Mouse (Mus musculus) MEL (cell line): ENCODE results near the gene Sec16a. TPM values are rescaled to one million over a fixed set of nuclear protein-coding genes. Genes with fewer than 3 reads are reported as not detected.
A peak's percentile ranks its signal among the peaks of the same experiment; 100 is the strongest.

Experiments used
- DNase-seq: peaks from one replicate; pipeline ENCODE4 v3.0.0; 2011; ENCODE audit warnings: low read depth, low spot score
- H3K27ac ChIP-seq: 2 replicates; pipeline ENCODE4 v1.5.1; 2012; ENCODE audit warnings: low read depth, mild to moderate bottlenecking, control low read depth, low read length, moderate library complexity; ENCODE audit not compliant: control insufficient read depth
- H3K27me3 ChIP-seq, 2 experiments: fragments of 150-350 bp in 1 of 2; sonication (generic) in 1 of 2; 2 replicates each; pipeline ENCODE4 v1.6.1; 2012; ENCODE audit warnings: low read length in 2 of 2, mild to moderate bottlenecking in 2 of 2, improper control_type of control experiment in 1 of 2, moderate library complexity in 1 of 2; ENCODE audit not compliant: insufficient read depth in 2 of 2, control insufficient read depth in 1 of 2
- H3K36me3 ChIP-seq, 2 experiments: 2 replicates each; pipeline ENCODE4 v1.6.1; 2012 to 2014; ENCODE audit warnings: low read length in 2 of 2, improper control_type of control experiment in 1 of 2, inconsistent platforms in 1 of 2, mild to moderate bottlenecking in 1 of 2; ENCODE audit not compliant: insufficient read depth in 2 of 2, control insufficient read depth in 1 of 2
- H3K4me1 ChIP-seq, 2 experiments: fragments of 150-350 bp in 1 of 2; sonication (generic) in 1 of 2; 2 replicates each; pipeline ENCODE4 v1.6.1; 2012; ENCODE audit warnings: low read length in 2 of 2, improper control_type of control experiment in 1 of 2, mild to moderate bottlenecking in 1 of 2; ENCODE audit not compliant: insufficient read depth in 2 of 2, control insufficient read depth in 1 of 2
- H3K4me3 ChIP-seq, 2 experiments: fragments of 150-350 bp in 1 of 2; sonication (generic) in 1 of 2; 2 replicates each; pipeline ENCODE4 v1.5.1; 2012; ENCODE audit warnings: low read depth in 2 of 2, low read length in 2 of 2, mild to moderate bottlenecking in 2 of 2, moderate library complexity in 2 of 2, control low read depth in 1 of 2, improper control_type of control experiment in 1 of 2; ENCODE audit not compliant: control insufficient read depth in 1 of 2, insufficient read depth in 1 of 2
- H3K79me2 ChIP-seq: 2 replicates; pipeline ENCODE4 v1.6.1; 2012; ENCODE audit warnings: mild to moderate bottlenecking, low read length, moderate library complexity; ENCODE audit not compliant: control insufficient read depth, poor library complexity, insufficient read depth
- H3K9ac ChIP-seq: 2 replicates; pipeline ENCODE4 v1.6.1; 2012; ENCODE audit warnings: low read depth, mild to moderate bottlenecking, control low read depth, low read length, moderate library complexity; ENCODE audit not compliant: control insufficient read depth, poor library complexity, severe bottlenecking
- H3K9me3 ChIP-seq: fragments of 150-350 bp; sonication (generic); replicated peaks from 2 replicates; pipeline ENCODE4 v1.6.1; 2012; ENCODE audit warnings: mild to moderate bottlenecking, low read length, improper control_type of control experiment, moderate library complexity; ENCODE audit not compliant: insufficient read depth
- BHLHE40 ChIP-seq: IDR thresholded peaks from 2 replicates; pipeline ENCODE4 v1.6.1; 2012; ENCODE audit warnings: low read depth, mild to moderate bottlenecking, inconsistent platforms, low read length, improper control_type of control experiment, borderline replicate concordance
- CHD1 ChIP-seq: IDR thresholded peaks from 2 replicates; pipeline ENCODE4 v1.6.1; 2012; ENCODE audit warnings: low read depth, mild to moderate bottlenecking, inconsistent platforms, low read length, improper control_type of control experiment
- CHD2 ChIP-seq: IDR thresholded peaks from 2 replicates; pipeline ENCODE4 v1.6.1; 2011; ENCODE audit warnings: low read length, improper control_type of control experiment
- CTCF ChIP-seq, 3 experiments: IDR thresholded peaks in 2 of 3; conservative IDR thresholded peaks in 1 of 3; 2 replicates each; pipeline ENCODE4 v1.5.1; 2011 to 2012; ENCODE audit warnings: low read length in 3 of 3, low read depth in 2 of 3, mild to moderate bottlenecking in 2 of 3, improper control_type of control experiment in 1 of 3, inconsistent platforms in 1 of 3, mixed read lengths in 1 of 3, moderate library complexity in 1 of 3; ENCODE audit not compliant: control insufficient read depth in 1 of 3, insufficient read depth in 1 of 3, poor library complexity in 1 of 3, severe bottlenecking in 1 of 3
- E2F4 ChIP-seq: IDR thresholded peaks from 2 replicates; pipeline ENCODE4 v1.6.1; 2011; ENCODE audit warnings: low read depth, low read length, improper control_type of control experiment, borderline replicate concordance
- ELF1 ChIP-seq: IDR thresholded peaks from 2 replicates; pipeline ENCODE4 v1.6.1; 2014; ENCODE audit warnings: low read depth, mild to moderate bottlenecking, inconsistent platforms, low read length, improper control_type of control experiment, moderate library complexity
- EP300 ChIP-seq, 2 experiments: IDR thresholded peaks; 2 replicates each; pipeline ENCODE4 v1.6.1; 2011; ENCODE audit warnings: improper control_type of control experiment in 2 of 2, low read length in 2 of 2, low read depth in 1 of 2, mild to moderate bottlenecking in 1 of 2
- GABPA ChIP-seq: IDR thresholded peaks from 2 replicates; pipeline ENCODE4 v1.6.1; 2012; ENCODE audit warnings: low read depth, mild to moderate bottlenecking, inconsistent platforms, low read length, improper control_type of control experiment, moderate library complexity
- GATA1 ChIP-seq: IDR thresholded peaks from 2 replicates; pipeline ENCODE4 v1.6.1; 2011; ENCODE audit warnings: low read depth, low read length, improper control_type of control experiment
- HCFC1 ChIP-seq: IDR thresholded peaks from 2 replicates; pipeline ENCODE4 v1.6.1; 2012; ENCODE audit warnings: low read depth, mild to moderate bottlenecking, inconsistent platforms, low read length, improper control_type of control experiment, moderate library complexity
- JUND ChIP-seq: IDR thresholded peaks from 2 replicates; pipeline ENCODE4 v1.6.1; 2011; ENCODE audit warnings: low read depth, mild to moderate bottlenecking, improper control_type of control experiment, low read length
- MAFK ChIP-seq: IDR thresholded peaks from 2 replicates; pipeline ENCODE4 v1.6.1; 2011; ENCODE audit warnings: low read depth, mild to moderate bottlenecking, low read length, improper control_type of control experiment, borderline replicate concordance
- MAZ ChIP-seq: IDR thresholded peaks from 2 replicates; pipeline ENCODE4 v1.6.1; 2012; ENCODE audit warnings: low read depth, mild to moderate bottlenecking, inconsistent platforms, low read length, improper control_type of control experiment
- MEF2A ChIP-seq: IDR thresholded peaks from 2 replicates; pipeline ENCODE4 v1.6.1; 2014; ENCODE audit warnings: low read depth, mild to moderate bottlenecking, inconsistent platforms, low read length, improper control_type of control experiment; ENCODE audit not compliant: poor library complexity, insufficient replicate concordance, severe bottlenecking; ENCODE audit errors: extremely low read depth
- MXI1 ChIP-seq: IDR thresholded peaks from 2 replicates; pipeline ENCODE4 v1.6.1; 2011; ENCODE audit warnings: mild to moderate bottlenecking, low read depth, low read length, improper control_type of control experiment
- MYB ChIP-seq: IDR thresholded peaks from 2 replicates; pipeline ENCODE4 v1.6.1; 2011; ENCODE audit warnings: mild to moderate bottlenecking, low read depth, low read length, improper control_type of control experiment
- MYC ChIP-seq: IDR thresholded peaks from 2 replicates; pipeline ENCODE4 v1.6.1; 2011; ENCODE audit warnings: low read depth, mild to moderate bottlenecking, low read length, improper control_type of control experiment, moderate library complexity
- NELFE ChIP-seq: IDR thresholded peaks from 2 replicates; pipeline ENCODE4 v1.6.1; 2011; ENCODE audit warnings: low read depth, low read length, improper control_type of control experiment
- NRF1 ChIP-seq: IDR thresholded peaks from 2 replicates; pipeline ENCODE4 v1.6.1; 2014; ENCODE audit warnings: low read depth, mild to moderate bottlenecking, inconsistent platforms, low read length, improper control_type of control experiment, moderate library complexity; ENCODE audit not compliant: poor library complexity, insufficient read depth, severe bottlenecking
- POLR2A ChIP-seq, 2 experiments: IDR thresholded peaks; 2 replicates each; pipeline ENCODE4 v1.6.1; 2011 to 2012; ENCODE audit warnings: low read length in 2 of 2, mild to moderate bottlenecking in 2 of 2, control low read depth in 1 of 2, improper control_type of control experiment in 1 of 2, low read depth in 1 of 2, moderate library complexity in 1 of 2; ENCODE audit not compliant: control insufficient read depth in 1 of 2, insufficient read depth in 1 of 2, poor library complexity in 1 of 2
- POLR2AphosphoS2 ChIP-seq: IDR thresholded peaks from 2 replicates; pipeline ENCODE4 v1.6.1; 2011; ENCODE audit warnings: low read length, improper control_type of control experiment
- POLR2AphosphoS5 ChIP-seq: IDR thresholded peaks from 2 replicates; pipeline ENCODE4 v1.6.1; 2012; ENCODE audit warnings: low read depth, borderline replicate concordance, mild to moderate bottlenecking, inconsistent platforms, low read length, moderate library complexity, mixed read lengths
- RAD21 ChIP-seq: IDR thresholded peaks from 2 replicates; pipeline ENCODE4 v1.6.1; 2011; ENCODE audit warnings: mild to moderate bottlenecking, low read depth, low read length, improper control_type of control experiment
- RCOR1 ChIP-seq: IDR thresholded peaks from 2 replicates; pipeline ENCODE4 v1.6.1; 2012; ENCODE audit warnings: low read depth, mild to moderate bottlenecking, inconsistent platforms, low read length, improper control_type of control experiment
- SIN3A ChIP-seq: IDR thresholded peaks from 2 replicates; pipeline ENCODE4 v1.6.1; 2012; ENCODE audit warnings: low read length, improper control_type of control experiment, inconsistent platforms
- SMC3 ChIP-seq: IDR thresholded peaks from 2 replicates; pipeline ENCODE4 v1.6.1; 2011; ENCODE audit warnings: low read depth, low read length, improper control_type of control experiment
- TAL1 ChIP-seq: IDR thresholded peaks from 2 replicates; pipeline ENCODE4 v1.6.1; 2012; ENCODE audit warnings: mild to moderate bottlenecking, inconsistent platforms, low read length, moderate library complexity, mixed read lengths
- TBP ChIP-seq: IDR thresholded peaks from 2 replicates; pipeline ENCODE4 v1.8.0; 2011; ENCODE audit warnings: low read depth, low read length, improper control_type of control experiment
- TCF12 ChIP-seq: IDR thresholded peaks from 2 replicates; pipeline ENCODE4 v1.6.1; 2014; ENCODE audit warnings: low read depth, mild to moderate bottlenecking, inconsistent platforms, low read length, improper control_type of control experiment, moderate library complexity
- UBTF ChIP-seq: IDR thresholded peaks from 2 replicates; pipeline ENCODE4 v1.6.1; 2012; ENCODE audit warnings: low read depth, mild to moderate bottlenecking, inconsistent platforms, low read length, improper control_type of control experiment, moderate library complexity, borderline replicate concordance; ENCODE audit not compliant: insufficient read depth
- USF1 ChIP-seq: IDR thresholded peaks from 2 replicates; pipeline ENCODE4 v1.6.1; 2014; ENCODE audit warnings: low read depth, mild to moderate bottlenecking, inconsistent platforms, low read length, improper control_type of control experiment, moderate library complexity
- USF2 ChIP-seq, 2 experiments: IDR thresholded peaks; 2 replicates each; pipeline ENCODE4 v1.6.1; 2011 to 2012; ENCODE audit warnings: improper control_type of control experiment in 2 of 2, low read length in 2 of 2, borderline replicate concordance in 1 of 2, inconsistent platforms in 1 of 2, low read depth in 1 of 2, mild to moderate bottlenecking in 1 of 2; ENCODE audit not compliant: insufficient read depth in 1 of 2
- ZC3H11A ChIP-seq: IDR thresholded peaks from 2 replicates; pipeline ENCODE4 v1.6.1; 2012; ENCODE audit warnings: low read depth, mild to moderate bottlenecking, inconsistent platforms, low read length, improper control_type of control experiment
- ZKSCAN1 ChIP-seq: IDR thresholded peaks from 2 replicates; pipeline ENCODE4 v1.6.1; 2012; ENCODE audit warnings: low read depth, mild to moderate bottlenecking, inconsistent platforms, low read length, improper control_type of control experiment, moderate library complexity
- ZMIZ1 ChIP-seq: IDR thresholded peaks from 2 replicates; pipeline ENCODE4 v1.6.1; 2012; ENCODE audit warnings: low read depth, mild to moderate bottlenecking, inconsistent platforms, low read length, improper control_type of control experiment, moderate library complexity
- ZNF384 ChIP-seq: IDR thresholded peaks from 2 replicates; pipeline ENCODE4 v1.6.1; 2012; ENCODE audit warnings: low read depth, mild to moderate bottlenecking, inconsistent platforms, low read length, improper control_type of control experiment
- polyA plus RNA-seq, 2 experiments: library from polyadenylated mRNA; stranded (reverse) in 1 of 2; unstranded in 1 of 2; fragments of >175 nt in 1 of 2; fragments of >200 nt in 1 of 2; gene quantifications; 2 replicates each; pipeline versions ENCODE4 v1.2.1 to v1.2.4; 2012; ENCODE audit warnings: low replicate concordance in 2 of 2, low read depth in 1 of 2; ENCODE audit not compliant: insufficient read length in 2 of 2, insufficient read depth in 1 of 2, missing spikeins in 1 of 2
- total RNA-seq: library from RNA; depleted of rRNA; stranded (reverse); fragments of 300-350 nt; gene quantifications from 2 replicates; pipeline ENCODE4 v1.2.3, GENCODE M21; 2012

Sec16a gene
- total and polyA plus RNA-seq, 3 experiments, result 20.3 to 38.0 TPM; not detected in 1

DNA sequence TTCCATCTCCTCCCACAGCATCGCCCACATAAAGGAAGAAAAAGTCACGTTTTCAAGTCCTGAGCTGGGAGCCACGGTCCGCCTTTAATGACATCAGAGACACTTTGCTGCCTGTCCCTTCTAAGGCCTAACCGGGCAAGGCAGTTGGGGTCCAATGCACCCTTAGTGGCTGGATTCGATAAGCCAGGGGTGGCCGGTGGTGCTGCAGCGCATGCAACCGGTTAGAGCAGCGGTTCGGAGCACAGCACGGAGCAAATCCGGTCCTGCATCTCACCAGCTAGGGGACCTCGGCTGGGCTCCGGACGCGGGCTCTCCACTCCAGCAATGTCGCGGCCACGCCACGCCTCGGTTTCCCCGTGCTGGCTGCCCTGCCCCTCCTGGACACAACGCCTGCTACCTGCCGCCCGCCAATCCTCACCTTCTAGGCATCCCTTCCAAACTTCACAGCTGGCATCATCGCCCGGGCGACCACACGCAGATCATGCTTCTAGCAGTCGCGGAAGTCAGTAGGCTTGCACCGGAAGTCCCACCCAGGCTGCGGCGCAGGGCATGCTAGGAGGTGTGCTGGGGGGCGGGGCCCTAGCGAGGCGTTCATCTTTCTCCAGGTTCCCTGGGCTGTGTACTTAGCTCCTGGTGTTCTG, 64.8 kb downstream of the Sec16a start, which contains the start of gene Snapc4:
Gene Snapc4, minus strand, starts transcription at position 523 of the 641 bp plus-strand sequence.
- Histone ChIP-seq H3K4me1 (peaks cover 0 to 3% of the 10 kb centered on the region in 2 experiments; a peak in 2 of 4 replicates), H3K27ac (peak within 1 kb of the TSS; percentile 42; the same call in 1 of the 2 replicates), H3K9ac (peak within 1 kb of the TSS; percentile 80), H3K9me3 (no peaks in the 10 kb centered on the region), H3K4me3 (peak within 1 kb of the TSS; percentile 72 to 94), H3K36me3 (peaks cover 2 to 5% of the 10 kb centered on the region in 2 experiments; a peak in 3 of 4 replicates), H3K27me3 (no peaks in the 10 kb centered on the region), H3K79me2 (peaks cover 17% of the 10 kb centered on the region)
- DNase-seq, result peak; percentile 93
- TF ChIP-seq ZNF384, result no peak
- TF ChIP-seq E2F4, result no peak
- TF ChIP-seq TBP, result 0 out of 2 replicates have a peak, but pooled peaks have one; percentile 11
- peak; percentile 96 for TF ChIP-seq SIN3A
- TF ChIP-seq MYC, result peak; percentile 84; the same call in 1 of the 2 replicates
- TF ChIP-seq BHLHE40, result peak; percentile 66
- peak; percentile 97 for TF ChIP-seq MXI1
- no peak for TF ChIP-seq RAD21
- TF ChIP-seq CHD2, result no peak
- TF ChIP-seq JUND, result no peak
- peak; percentile 63; the same call in 1 of the 2 replicates for TF ChIP-seq POLR2AphosphoS2
- 0 out of 2 replicates have a peak, but pooled peaks have one; percentile 20 for TF ChIP-seq RCOR1
- no peak for TF ChIP-seq USF2 (IDR thresholded peaks at IDR 0.05; ENCODE audit: borderline replicate concordance in 1 of 2, insufficient read depth in 1 of 2, low read depth in 1 of 2, low read length in 2 of 2)
- no peak for TF ChIP-seq ZC3H11A
- TF ChIP-seq UBTF, result no peak
- TF ChIP-seq MEF2A, result no peak
- no peak for TF ChIP-seq CTCF (IDR thresholded peaks at IDR 0.05 in 2 of 3, conservative IDR thresholded peaks at IDR 0.05 in 1 of 3; ENCODE audit: control insufficient read depth in 1 of 3, insufficient read depth in 1 of 3, low read depth in 2 of 3, low read length in 3 of 3, poor library complexity in 1 of 3, severe bottlenecking in 1 of 3)
- no peak for TF ChIP-seq EP300 (IDR thresholded peaks at IDR 0.05; ENCODE audit: low read depth in 1 of 2, low read length in 2 of 2)
- no peak for TF ChIP-seq MYB
- no peak for TF ChIP-seq GATA1
- peak; percentile 83 for TF ChIP-seq NELFE
- TF ChIP-seq TAL1, result no peak
- TF ChIP-seq POLR2AphosphoS5, result no peak
- no peak for TF ChIP-seq MAFK
- peak; percentile 86 for TF ChIP-seq ELF1
- no peak for TF ChIP-seq CHD1
- no peak for TF ChIP-seq GABPA
- peak; percentile 42; the same call in 1 of the 2 replicates for TF ChIP-seq NRF1
- peak; percentile 72; the same call in 1 of the 2 replicates for TF ChIP-seq MAZ
- peak; percentile 88 for TF ChIP-seq HCFC1
- TF ChIP-seq POLR2A (IDR thresholded peaks at IDR 0.05; ENCODE audit: control insufficient read depth in 1 of 2, insufficient read depth in 1 of 2, low read depth in 1 of 2, low read length in 2 of 2, poor library complexity in 1 of 2), result peak; percentile 61 to 88; a peak in 3 of 4 replicates
- no peak for TF ChIP-seq SMC3
- no peak for TF ChIP-seq ZKSCAN1
- TF ChIP-seq ZMIZ1, result 0 out of 2 replicates have a peak, but pooled peaks have one; percentile 34
- no peak for TF ChIP-seq USF1
- peak; percentile 58; the same call in 1 of the 2 replicates for TF ChIP-seq TCF12
